12 mouse cellular contexts compared by ENCODE assay signal in genomic region chr7:107567674-107568073, GRCm38 (mm10). TPM values are rescaled to one million over a fixed set of nuclear protein-coding genes. Genes with fewer than 3 reads are reported as not detected.
A peak's percentile ranks its signal among the peaks of the same experiment; 100 is the strongest.
DNase-seq lines count a peak whose midpoint lies in the region; ATAC-seq and TF ChIP-seq lines count a peak whose summit lies in the region.
"Had no signal": no experiment of that assay in that cellular context is flagged by ENCODE, and none has a peak within 500 bp of the region (broad histone marks: within the 10 kb centered on the region; RNA-seq: fewer than 3 reads in every experiment).

No protein-coding gene starts in this region.

- no peak for TF ChIP-seq POLR2A in spleen, adult 2 months (IDR thresholded peaks at IDR 0.05; ENCODE audit: low read depth, low read length)

- H3K27ac ChIP-seq in heart, embryonic 16.5 days (ENCODE audit: low read length) = peak overlapping the region; percentile 64
- peak overlapping the region; percentile 3; the same call in 1 of the 2 replicates for H3K27ac ChIP-seq in spleen, adult 2 months (ENCODE audit: insufficient read depth, low read length)
- H3K27ac ChIP-seq in intestine, postnatal 0 days (ENCODE audit: low read depth, low read length) = peak overlapping the region; percentile 47; the same call in 1 of the 2 replicates
- peak overlapping the region; percentile 82 for H3K27ac ChIP-seq in stomach, embryonic 15.5 days
- H3K27ac ChIP-seq: midbrain, embryonic 12.5 days had no signal

- peak overlapping the region; percentile 29 for H3K4me2 ChIP-seq in heart, embryonic 16.5 days (ENCODE audit: low read depth, low read length)
- H3K4me2 ChIP-seq in intestine, postnatal 0 days (replicated peaks; ENCODE audit: low read depth) = peak overlapping the region; percentile 45
- H3K4me2 ChIP-seq in stomach, embryonic 15.5 days = peak overlapping the region; percentile 54
- H3K4me2 ChIP-seq: midbrain, embryonic 12.5 days had no signal

- no peaks in the 10 kb centered on the region for H3K4me1 ChIP-seq in heart, embryonic 16.5 days (ENCODE audit: control insufficient read depth, insufficient read depth, low read length)
- H3K4me1 ChIP-seq in spleen, adult 2 months (ENCODE audit: control insufficient read depth, insufficient read depth, insufficient read length) = no peaks in the 10 kb centered on the region
- no peaks in the 10 kb centered on the region for H3K4me1 ChIP-seq in intestine, postnatal 0 days (replicated peaks; ENCODE audit: control insufficient read depth, insufficient read depth, low read length)
- peaks cover 6% of the 10 kb centered on the region; the same call in 1 of the 2 replicates for H3K4me1 ChIP-seq in stomach, embryonic 15.5 days
- H3K4me1 ChIP-seq: midbrain, embryonic 12.5 days had no signal

- 61% methylated on average over 5 of the region's 5 CpGs for WGBS in heart, embryonic 16.5 days
- 78% methylated on average over 5 of the region's 5 CpGs for WGBS in spleen, adult 2 months
- 40% methylated on average over 5 of the region's 5 CpGs for whole genome bisulfite sequencing in intestine, postnatal 0 days
- WGBS in stomach, embryonic 15.5 days = 45% methylated on average over 5 of the region's 5 CpGs

- ATAC-seq in heart, embryonic 16.5 days (replicated peaks; ENCODE audit: extremely low read depth, insufficient read depth, low FRiP score) = no peak
- peak; percentile 57 for ATAC-seq in intestine, postnatal 0 days
- no peak for ATAC-seq in stomach, embryonic 15.5 days (ENCODE audit: insufficient read depth, low FRiP score, low read depth)

- H3K27me3 ChIP-seq in heart, embryonic 16.5 days (ENCODE audit: control insufficient read depth, insufficient read depth, low read length) = no peaks in the 10 kb centered on the region
- no peaks in the 10 kb centered on the region for H3K27me3 ChIP-seq in spleen, adult 2 months (ENCODE audit: control insufficient read depth, insufficient read depth, low read length)
- H3K27me3 ChIP-seq in intestine, postnatal 0 days (replicated peaks; ENCODE audit: control insufficient read depth, insufficient read depth, low read length) = no peaks in the 10 kb centered on the region
- no peaks in the 10 kb centered on the region for H3K27me3 ChIP-seq in stomach, embryonic 15.5 days (replicated peaks)
- H3K27me3 ChIP-seq: midbrain, embryonic 12.5 days had no signal

- H3K9me3 ChIP-seq in heart, embryonic 16.5 days (replicated peaks; ENCODE audit: control insufficient read depth, low read length) = 0 out of 2 replicates have a peak, but pooled peaks cover 3% of the 10 kb centered on the region
- no peaks in the 10 kb centered on the region for H3K9me3 ChIP-seq in intestine, postnatal 0 days (ENCODE audit: control insufficient read depth)
- H3K9me3 ChIP-seq in stomach, embryonic 15.5 days = no peaks in the 10 kb centered on the region
- H3K9me3 ChIP-seq: midbrain, embryonic 12.5 days had no signal

- H3K9ac ChIP-seq in heart, embryonic 16.5 days (ENCODE audit: low read length) = no peak overlapping the region
- H3K9ac ChIP-seq in intestine, postnatal 0 days (ENCODE audit: low read depth, low read length) = no peak overlapping the region
- H3K9ac ChIP-seq in stomach, embryonic 15.5 days = 0 out of 2 replicates have a peak overlapping the region, but pooled peaks have one; percentile 19
- H3K9ac ChIP-seq: midbrain, embryonic 12.5 days had no signal

- TF ChIP-seq CTCF in spleen, adult 2 months (IDR thresholded peaks at IDR 0.05; ENCODE audit: extremely low read depth, insufficient read depth, insufficient read length, insufficient replicate concordance) = no peak
- no peak for TF ChIP-seq CTCF in intestine, postnatal 0 days (IDR thresholded peaks at IDR 0.05; ENCODE audit: low read depth)

- peak overlapping the region; percentile 36 for H3K4me3 ChIP-seq in heart, embryonic 16.5 days (ENCODE audit: low read length)
- no peak overlapping the region; the same call in 1 of the 2 replicates for H3K4me3 ChIP-seq in spleen, adult 2 months (ENCODE audit: extremely low read depth, insufficient read depth, insufficient read length)
- H3K4me3 ChIP-seq in intestine, postnatal 0 days (ENCODE audit: low read depth, low read length) = peak overlapping the region; percentile 28
- peak overlapping the region; percentile 41 for H3K4me3 ChIP-seq in stomach, embryonic 15.5 days (replicated peaks)
- H3K4me3 ChIP-seq: midbrain, embryonic 12.5 days had no signal

- no peaks in the 10 kb centered on the region for H3K36me3 ChIP-seq in heart, embryonic 16.5 days (ENCODE audit: control insufficient read depth, insufficient read depth)
- H3K36me3 ChIP-seq in spleen, adult 2 months (ENCODE audit: control insufficient read depth, insufficient read depth, low read length) = no peaks in the 10 kb centered on the region
- H3K36me3 ChIP-seq in intestine, postnatal 0 days (ENCODE audit: control insufficient read depth, insufficient read depth) = no peaks in the 10 kb centered on the region
- peaks cover 7% of the 10 kb centered on the region; the same call in 1 of the 2 replicates for H3K36me3 ChIP-seq in stomach, embryonic 15.5 days
- H3K36me3 ChIP-seq: midbrain, embryonic 12.5 days had no signal

- DNase-seq in heart, adult 9 months (ENCODE audit: low spot score in 2 of 2) = no peak
- DNase-seq in spleen, adult 2 months (ENCODE audit: low read depth in 1 of 2, low spot score in 2 of 2) = no peak
- DNase-seq in spleen, adult 18-20 months = no peak
- DNase-seq in layer of hippocampus, adult 8-10 months (ENCODE audit: low spot score in 2 of 2) = no peak
- no peak for DNase-seq in MN1 (ENCODE audit: low spot score)
- DNase-seq: adrenal gland, postnatal 14 days had no signal

RNA-seq across cellular contexts. Expression of gene Olfml1, which starts 0.4 kb away (rescaled TPM):
- polyA plus RNA-seq in heart, embryonic 16.5 days (2015; fragmentation: Nextera tagmentation; extraction: Ambion mirVana) = 6.6 and 7.5 TPM in 2 replicates
- 2.4 and 3.5 TPM in 2 replicates for polyA plus RNA-seq in spleen, adult 2 months (2012; rRNA removed)
- 7.3 and 7.4 TPM in 2 replicates for polyA plus RNA-seq in intestine, postnatal 0 days (2015; fragmentation: Nextera tagmentation; extraction: Ambion mirVana)
- 16.9 and 17.5 TPM in 2 replicates for polyA plus RNA-seq in stomach, embryonic 15.5 days (2015; fragmentation: Nextera tagmentation; extraction: Ambion mirVana)
- 10 to 100 TPM; 16.1 to 20.2 (median 17.3) TPM for total RNA-seq in layer of hippocampus, adult 8-10 months (2022)

RNA-seq across cellular contexts. Expression of gene Ppfibp2, which starts 27.3 kb away (rescaled TPM):
- 5.6 and 5.9 TPM in 2 replicates for polyA plus RNA-seq in heart, embryonic 16.5 days (2015; fragmentation: Nextera tagmentation; extraction: Ambion mirVana)
- 5.4 and 5.5 TPM in 2 replicates for polyA plus RNA-seq in spleen, adult 2 months (2012; rRNA removed)
- 9.8 and 10.7 TPM in 2 replicates for polyA plus RNA-seq in intestine, postnatal 0 days (2015; fragmentation: Nextera tagmentation; extraction: Ambion mirVana)
- 13.0 and 13.7 TPM in 2 replicates for polyA plus RNA-seq in stomach, embryonic 15.5 days (2015; fragmentation: Nextera tagmentation; extraction: Ambion mirVana)
- 10 to 100 TPM in 3 of 4 experiments, 1 to 10 TPM in 1; 7.6 to 10.9 (median 10.7) TPM for total RNA-seq in layer of hippocampus, adult 8-10 months (2022)

RNA-seq across cellular contexts. Expression of gene 5330417H12Rik, which starts 57.3 kb away (rescaled TPM):
- polyA plus RNA-seq in heart, embryonic 16.5 days (2015; fragmentation: Nextera tagmentation; extraction: Ambion mirVana) = not detected in 2 replicates
- not detected in 2 replicates for polyA plus RNA-seq in spleen, adult 2 months (2012; rRNA removed)
- polyA plus RNA-seq in intestine, postnatal 0 days (2015; fragmentation: Nextera tagmentation; extraction: Ambion mirVana) = not detected in 2 replicates
- not detected in 2 replicates for polyA plus RNA-seq in stomach, embryonic 15.5 days (2015; fragmentation: Nextera tagmentation; extraction: Ambion mirVana)
- not detected for total RNA-seq in layer of hippocampus, adult 8-10 months (2022)
- total RNA-seq: adrenal gland, postnatal 14 days; ES-E14; layer of hippocampus, postnatal 10 days had no signal
- polyA plus RNA-seq: midbrain, embryonic 12.5 days had no signal

Comparison
In these comparisons a context has a peak if more than half of its experiments do, and no peak if none do; other contexts are left out.
1. H3K27ac ChIP-seq: peak in every context shown above with its lines; median percentile 82 in stomach, embryonic 15.5 days; 64 in heart, embryonic 16.5 days; 47 in intestine, postnatal 0 days; 3 in spleen, adult 2 months.